Mouse (Mus musculus) effector memory CD4-positive, alpha-beta T cell, adult 5 months (primary cell): ENCODE results near the gene Vps26c. TPM values are rescaled to one million over a fixed set of nuclear protein-coding genes. Genes with fewer than 3 reads are reported as not detected.

Source experiments
- polyA plus RNA-seq: library from polyadenylated mRNA; unstranded; fragments of 100-300 nt; shearing (Covaris generic); gene quantifications from one replicate; pipeline ENCODE4 v1.2.1, GENCODE M21; 2017

The Vps26c gene
- polyA plus RNA-seq, result 28.6 TPM

DNA sequence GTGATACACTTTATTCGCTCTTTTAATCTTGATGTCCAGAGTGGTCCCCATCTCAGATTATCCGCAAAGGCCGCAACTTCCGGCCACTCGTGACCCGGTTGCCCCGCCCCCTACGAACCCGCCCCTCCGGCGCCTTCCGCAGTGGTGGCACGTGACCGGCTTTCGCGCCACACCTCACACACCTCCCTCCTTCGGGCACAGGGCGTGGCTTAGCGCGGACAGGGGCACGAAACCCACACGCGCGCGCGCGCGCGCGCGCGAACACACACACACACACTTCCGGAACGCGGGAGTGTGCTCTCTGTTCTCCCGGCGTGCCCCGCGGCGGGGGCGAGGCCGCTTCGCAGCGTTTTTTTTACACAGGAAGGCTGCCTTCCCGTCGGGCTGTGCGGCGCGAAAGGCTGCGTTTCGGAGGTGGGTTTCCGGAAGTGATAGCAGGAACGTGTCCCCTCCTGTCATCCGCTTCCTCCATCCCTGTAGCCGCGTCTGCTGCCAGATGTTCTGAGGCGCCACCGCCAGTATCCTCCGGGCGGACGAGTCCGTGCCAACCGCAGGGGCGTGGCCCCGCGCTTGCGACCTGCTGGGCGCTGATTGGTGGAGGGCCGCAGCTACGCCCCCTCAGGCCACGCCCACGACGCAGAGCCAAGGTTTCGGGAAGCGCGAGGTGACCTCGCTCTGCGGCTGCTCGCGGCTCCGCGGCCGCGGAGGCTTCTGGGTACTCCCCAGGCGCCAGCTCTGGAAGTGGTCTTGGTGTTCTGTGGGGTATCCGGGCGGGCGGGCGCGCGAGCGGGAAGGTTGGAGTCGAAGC lies at the start of gene Vps26c:
Vps26c (minus strand) TSS at position 487 of the 808 bp plus-strand sequence.

GRCm38 (mm10) chr16:94569229-94570176 lies 42.9 kb upstream of the Vps26c start, which contains the start of gene Dyrk1a:
TSS of gene Dyrk1a (plus strand) at chr16:94570010.

Other genes starting within 250 kb of the Vps26c start
- gene Hlcs, start 213.3 kb downstream of the Vps26c start, polyA plus RNA-seq, result 19.7 TPM
- gene Ripply3, start 198.4 kb downstream of the Vps26c start, polyA plus RNA-seq, result not detected
- 72.4 TPM for gene Ttc3, start 156.2 kb downstream of the Vps26c start, polyA plus RNA-seq
- gene Pigp, start 155.0 kb downstream of the Vps26c start, polyA plus RNA-seq, result 63.4 TPM
- 60.0 TPM for gene Dyrk1a, start 43.2 kb upstream of the Vps26c start, polyA plus RNA-seq